Mouse (Mus musculus): Measurements from ENCODE around the gene Gucy1b1. TPM values are rescaled to one million over a fixed set of nuclear protein-coding genes. Genes with fewer than 3 reads are reported as not detected.

Gene Gucy1b1
- polyA plus RNA-seq (2017; shearing (Covaris generic)): 3.4 TPM

GRCm38 (mm10) chr3:82074201-82074851, at the start of gene Gucy1b1:
Gene Gucy1b1, minus strand, starts transcription at chr3:82074689.

Other genes starting within 250 kb of the Gucy1b1 start
- 81.6 TPM for gene Ctso, start 142.1 kb downstream of the Gucy1b1 start, polyA plus RNA-seq (2017; shearing (Covaris generic))
- gene Tdo2, start 98.5 kb downstream of the Gucy1b1 start, polyA plus RNA-seq (2017; shearing (Covaris generic)): 0.73 TPM
- not detected for gene Asic5, start 92.4 kb downstream of the Gucy1b1 start, polyA plus RNA-seq (2017; shearing (Covaris generic))
- gene Gucy1a1, start 71.1 kb upstream of the Gucy1b1 start, polyA plus RNA-seq (2017; shearing (Covaris generic)): 20.8 TPM